Mouse (Mus musculus): ENCODE measurements around the gene Ccdc107. TPM values are rescaled to one million over a fixed set of nuclear protein-coding genes. Genes with fewer than 3 reads are reported as not detected.

Gene Ccdc107
- polyA plus RNA-seq, 1 experiment: 133 TPM

- Histone ChIP-seq H3K4me1 (ENCODE audit: control insufficient read depth, insufficient read depth, low read length) (no peaks in the 10 kb centered on the region; the same call in 1 of the 2 replicates), H3K27ac (ENCODE audit: insufficient read depth, low read length) (no peak overlapping the region), H3K27me3 (ENCODE audit: control insufficient read depth, insufficient read depth, low read length) (no peaks in the 10 kb centered on the region), H3K4me3 (replicated peaks; ENCODE audit: insufficient read depth, low read depth, low read length) (no peak overlapping the region)
- no peak for DNase-seq
- no peak for TF ChIP-seq CTCF (IDR thresholded peaks at IDR 0.05; ENCODE audit: borderline replicate concordance, insufficient read depth, low read depth, low read length)
- no peak for TF ChIP-seq POLR2A (IDR thresholded peaks at IDR 0.05; ENCODE audit: borderline replicate concordance, insufficient read depth, low read length)
- WGBS: 27% methylated on average over 8 of the region's 8 CpGs
These were observed 35.6 kb upstream of the Ccdc107 start for GRCm38 (mm10) chr4:43457124-43457523.

GRCm38 (mm10) chr4:43463102-43463501, 29.6 kb upstream of the Ccdc107 start:
- Histone ChIP-seq H3K27ac (ENCODE audit: insufficient read depth, low read length) (no peak overlapping the region), H3K4me1 (ENCODE audit: control insufficient read depth, insufficient read depth, low read length) (no peaks in the 10 kb centered on the region), H3K27me3 (ENCODE audit: control insufficient read depth, insufficient read depth, low read length) (no peaks in the 10 kb centered on the region), H3K4me3 (replicated peaks; ENCODE audit: insufficient read depth, low read depth, low read length) (no peak overlapping the region)
- 89% methylated on average over 5 of the region's 5 CpGs for WGBS
- TF ChIP-seq CTCF (IDR thresholded peaks at IDR 0.05; ENCODE audit: borderline replicate concordance, insufficient read depth, low read depth, low read length) (no peak), POLR2A (IDR thresholded peaks at IDR 0.05; ENCODE audit: borderline replicate concordance, insufficient read depth, low read length) (no peak)
- DNase-seq: no peak

DNA sequence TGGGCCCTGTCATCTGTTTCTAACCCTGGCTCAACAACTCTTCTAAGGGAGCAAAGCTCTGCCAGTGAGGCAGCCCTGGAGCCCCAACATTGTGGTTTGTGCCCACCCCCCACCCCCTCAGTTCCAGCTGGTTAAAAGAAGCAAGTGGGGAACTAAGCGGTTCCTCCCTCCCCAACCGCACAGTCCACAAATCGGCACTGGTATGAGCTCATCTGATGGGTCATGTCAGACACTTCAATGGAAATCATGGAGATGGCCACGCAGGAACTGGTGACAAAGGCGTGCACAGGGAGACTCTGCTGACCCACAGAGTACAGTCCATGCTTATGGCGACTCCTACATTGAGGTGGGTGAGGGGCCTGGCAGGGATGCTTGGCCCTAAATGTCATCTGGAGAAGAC, 26.8 kb upstream of the Ccdc107 start:
- Histone ChIP-seq H3K4me3 (replicated peaks; ENCODE audit: insufficient read depth, low read depth, low read length) (no peak overlapping the region), H3K4me1 (ENCODE audit: control insufficient read depth, insufficient read depth, low read length) (no peaks in the 10 kb centered on the region), H3K27ac (ENCODE audit: insufficient read depth, low read length) (no peak overlapping the region), H3K27me3 (ENCODE audit: control insufficient read depth, insufficient read depth, low read length) (no peaks in the 10 kb centered on the region)
- TF ChIP-seq POLR2A (IDR thresholded peaks at IDR 0.05; ENCODE audit: borderline replicate concordance, insufficient read depth, low read length) (no peak), CTCF (IDR thresholded peaks at IDR 0.05; ENCODE audit: borderline replicate concordance, insufficient read depth, low read depth, low read length) (no peak)
- DNase-seq: no peak
- WGBS: 86% methylated on average over 6 of the region's 6 CpGs

- DNase-seq: no peak
- H3K4me1 ChIP-seq (ENCODE audit: control insufficient read depth, insufficient read depth, low read length): no peaks in the 10 kb centered on the region
- no peaks in the 10 kb centered on the region for H3K27me3 ChIP-seq (ENCODE audit: control insufficient read depth, insufficient read depth, low read length)
- no peak for TF ChIP-seq CTCF (IDR thresholded peaks at IDR 0.05; ENCODE audit: borderline replicate concordance, insufficient read depth, low read depth, low read length)
- TF ChIP-seq POLR2A (IDR thresholded peaks at IDR 0.05; ENCODE audit: borderline replicate concordance, insufficient read depth, low read length): no peak
- no peak overlapping the region for H3K4me3 ChIP-seq (replicated peaks; ENCODE audit: insufficient read depth, low read depth, low read length)
- no peak overlapping the region for H3K27ac ChIP-seq (ENCODE audit: insufficient read depth, low read length)
- WGBS: 76% methylated on average over 7 of the region's 7 CpGs
These were observed 25.8 kb upstream of the Ccdc107 start for GRCm38 (mm10) chr4:43466872-43467271.

DNA sequence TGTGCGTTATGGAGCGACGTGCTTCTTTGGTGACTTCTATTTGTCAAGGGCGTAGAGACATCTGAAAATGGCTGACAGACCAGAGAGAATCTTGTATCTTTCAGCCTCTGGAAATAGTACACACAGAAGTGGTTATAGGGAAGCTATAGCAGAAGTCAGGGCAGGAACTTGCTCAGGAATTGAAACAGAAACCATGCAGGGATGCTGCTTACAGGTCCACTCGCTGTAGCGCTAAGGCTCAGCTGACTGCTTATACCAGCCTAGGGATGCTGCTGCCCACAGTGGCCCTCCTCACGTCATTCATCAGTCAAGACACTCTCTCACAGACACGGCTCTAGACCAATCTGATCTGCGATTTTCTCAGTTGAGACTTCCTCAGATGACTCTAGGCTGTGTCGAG, 22.4 kb upstream of the Ccdc107 start:
- H3K27me3 ChIP-seq (ENCODE audit: control insufficient read depth, insufficient read depth, low read length): no peaks in the 10 kb centered on the region
- H3K4me1 ChIP-seq (ENCODE audit: control insufficient read depth, insufficient read depth, low read length): no peaks in the 10 kb centered on the region
- H3K27ac ChIP-seq (ENCODE audit: insufficient read depth, low read length): no peak overlapping the region
- no peak overlapping the region for H3K4me3 ChIP-seq (replicated peaks; ENCODE audit: insufficient read depth, low read depth, low read length)
- TF ChIP-seq CTCF (IDR thresholded peaks at IDR 0.05; ENCODE audit: borderline replicate concordance, insufficient read depth, low read depth, low read length) (no peak), POLR2A (IDR thresholded peaks at IDR 0.05; ENCODE audit: borderline replicate concordance, insufficient read depth, low read length) (no peak)
- 93% methylated on average over 10 of the region's 10 CpGs for WGBS
- no peak for DNase-seq

DNA sequence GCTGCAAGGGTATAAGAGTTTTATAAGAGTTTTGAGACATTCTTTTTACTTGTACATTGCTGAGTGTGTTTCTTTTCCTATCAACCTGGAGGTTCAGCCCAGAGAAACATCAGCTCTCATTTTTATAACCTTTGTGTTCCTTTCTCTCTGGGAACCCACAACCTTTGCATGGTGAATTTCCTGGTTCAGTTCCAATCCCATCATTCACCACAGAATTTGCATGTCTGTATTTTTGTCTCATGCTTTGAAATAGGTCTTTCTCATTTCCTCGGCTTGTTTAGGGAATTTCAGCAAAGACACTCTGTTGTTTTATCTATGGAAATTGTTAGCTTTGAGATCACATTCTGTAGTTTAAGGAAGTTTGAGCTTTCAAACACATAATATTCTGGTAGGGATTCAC, 19.1 kb upstream of the Ccdc107 start:
- no peak overlapping the region for H3K4me3 ChIP-seq (replicated peaks; ENCODE audit: insufficient read depth, low read depth, low read length)
- H3K27ac ChIP-seq (ENCODE audit: insufficient read depth, low read length): no peak overlapping the region
- no peaks in the 10 kb centered on the region for H3K27me3 ChIP-seq (ENCODE audit: control insufficient read depth, insufficient read depth, low read length)
- 0 out of 2 replicates have a peak, but pooled peaks cover 2% of the 10 kb centered on the region for H3K4me1 ChIP-seq (ENCODE audit: control insufficient read depth, insufficient read depth, low read length)
- TF ChIP-seq POLR2A (IDR thresholded peaks at IDR 0.05; ENCODE audit: borderline replicate concordance, insufficient read depth, low read length) (no peak), CTCF (IDR thresholded peaks at IDR 0.05; ENCODE audit: borderline replicate concordance, insufficient read depth, low read depth, low read length) (no peak)
- no peak for DNase-seq
- 73% methylated on average over 1 of the region's 1 CpGs for WGBS

DNA sequence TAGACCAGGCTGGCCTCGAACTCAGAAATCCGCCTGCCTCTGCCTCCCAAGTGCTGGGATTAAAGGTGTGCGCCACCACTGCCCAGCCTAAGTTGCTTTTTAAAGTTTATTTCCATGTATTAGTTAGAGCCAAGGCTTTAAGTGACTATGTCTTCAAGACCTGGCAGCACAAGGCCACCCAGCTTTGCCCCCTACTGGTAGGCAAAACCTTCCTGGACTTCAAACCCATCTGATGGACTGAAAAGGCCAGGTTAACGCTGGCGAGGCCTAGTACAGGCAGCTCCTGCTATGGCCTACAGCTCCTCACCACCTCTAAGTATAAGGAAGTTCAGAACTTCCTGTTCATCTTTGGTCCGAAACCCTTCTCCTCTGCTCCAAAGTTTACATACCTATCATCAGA, 16.1 kb upstream of the Ccdc107 start:
- 90% methylated on average over 6 of the region's 6 CpGs for WGBS
- no peak overlapping the region for H3K27ac ChIP-seq (ENCODE audit: insufficient read depth, low read length)
- no peaks in the 10 kb centered on the region for H3K27me3 ChIP-seq (ENCODE audit: control insufficient read depth, insufficient read depth, low read length)
- DNase-seq: no peak
- TF ChIP-seq CTCF (IDR thresholded peaks at IDR 0.05; ENCODE audit: borderline replicate concordance, insufficient read depth, low read depth, low read length) (no peak), POLR2A (IDR thresholded peaks at IDR 0.05; ENCODE audit: borderline replicate concordance, insufficient read depth, low read length) (no peak)
- no peak overlapping the region for H3K4me3 ChIP-seq (replicated peaks; ENCODE audit: insufficient read depth, low read depth, low read length)
- H3K4me1 ChIP-seq (ENCODE audit: control insufficient read depth, insufficient read depth, low read length): 0 out of 2 replicates have a peak, but pooled peaks cover 2% of the 10 kb centered on the region

GRCm38 (mm10) chr4:43477857-43478533, 14.7 kb upstream of the Ccdc107 start:
- TF ChIP-seq CTCF (IDR thresholded peaks at IDR 0.05; ENCODE audit: borderline replicate concordance, insufficient read depth, low read depth, low read length): peak; percentile 63
- TF ChIP-seq POLR2A (IDR thresholded peaks at IDR 0.05; ENCODE audit: borderline replicate concordance, insufficient read depth, low read length): no peak; the same call in 1 of the 2 replicates
- H3K4me3 ChIP-seq (replicated peaks; ENCODE audit: insufficient read depth, low read depth, low read length): peak overlapping the region; percentile 65
- H3K4me1 ChIP-seq (ENCODE audit: control insufficient read depth, insufficient read depth, low read length): peaks cover 12% of the 10 kb centered on the region
- H3K27me3 ChIP-seq (ENCODE audit: control insufficient read depth, insufficient read depth, low read length): no peaks in the 10 kb centered on the region
- peak; percentile 87 to 89 for DNase-seq
- 13% methylated on average over 11 of the region's 11 CpGs for WGBS
- H3K27ac ChIP-seq (ENCODE audit: insufficient read depth, low read length): peak overlapping the region; percentile 25; the same call in 1 of the 2 replicates
